Mouse (Mus musculus) right cerebral cortex, postnatal 4 days (tissue): ENCODE results near the gene Erap1.
A peak's percentile ranks its signal among the peaks of the same experiment; 100 is the strongest.
"Not testable (repeated sequence)": the region's sequence is repeated elsewhere in the genome, so short reads cannot be mapped to it uniquely, and the experiment has no call there.

Experiments
- DNase-seq: peaks from one replicate; pipeline ENCODE4 v3.0.0-alpha.2; 2022

Erap1 gene

GRCm38 (mm10) chr13:74638793-74639711, at the start of gene Erap1:
Gene Erap1, plus strand, starts transcription at chr13:74639568.
- DNase-seq, result peak; percentile 7

GRCm38 (mm10) chr13:74591401-74591821, 48.0 kb upstream of the Erap1 start:
- not testable (repeated sequence) for DNase-seq

GRCm38 (mm10) chr13:74591828-74592227, 47.5 kb upstream of the Erap1 start:
- not testable (repeated sequence) for DNase-seq

GRCm38 (mm10) chr13:74597022-74597421, 42.3 kb upstream of the Erap1 start:
- DNase-seq, result not testable (repeated sequence)

GRCm38 (mm10) chr13:74601776-74602175, 37.6 kb upstream of the Erap1 start:
- DNase-seq, result not testable (repeated sequence)

- peak; percentile 70 for DNase-seq
These were observed 22.0 kb upstream of the Erap1 start for GRCm38 (mm10) chr13:74617163-74618019.

GRCm38 (mm10) chr13:74632327-74632726, 7.0 kb upstream of the Erap1 start:
- no peak for DNase-seq

GRCm38 (mm10) chr13:74632857-74633256, 6.5 kb upstream of the Erap1 start:
- no peak for DNase-seq

- DNase-seq, result peak; percentile 71
These were observed 549 bp downstream of the Erap1 start for GRCm38 (mm10) chr13:74639712-74640522.

- not testable (repeated sequence) for DNase-seq
These were observed 1.2 kb downstream of the Erap1 start for GRCm38 (mm10) chr13:74640523-74640920.

- no peak for DNase-seq
These were observed 56.3 kb downstream of the Erap1 start for GRCm38 (mm10) chr13:74695497-74696193.

- DNase-seq, result no peak
These were observed 56.9 kb downstream of the Erap1 start for GRCm38 (mm10) chr13:74696225-74696624.

GRCm38 (mm10) chr13:74719002-74719401, 79.6 kb downstream of the Erap1 start:
- no peak for DNase-seq

GRCm38 (mm10) chr13:74733726-74734125, 94.4 kb downstream of the Erap1 start:
- no peak for DNase-seq

GRCm38 (mm10) chr13:74735834-74736233, 96.5 kb downstream of the Erap1 start:
- no peak for DNase-seq

- no peak for DNase-seq
These were observed 97.0 kb downstream of the Erap1 start for GRCm38 (mm10) chr13:74736396-74736795.
